Mouse (Mus musculus) heart, embryonic 15.5 days (tissue): ENCODE data around the gene Cyp2r1. TPM values are rescaled to one million over a fixed set of nuclear protein-coding genes. Genes with fewer than 3 reads are reported as not detected.

Source experiments
- polyA plus RNA-seq: library from polyadenylated mRNA; unstranded; fragments of >200 nt; fragmentation: Nextera tagmentation; extraction: Ambion mirVana; gene quantifications from 2 replicates; pipeline ENCODE4 v1.2.1, GENCODE M21; 2015

Cyp2r1 gene
- polyA plus RNA-seq, 1 experiment from 2014 or later = 1.8 TPM

Other genes starting within 250 kb of the Cyp2r1 start
- gene Pde3b, start 147.7 kb downstream of the Cyp2r1 start, polyA plus RNA-seq = 3.6 and 4.6 TPM in 2 replicates
- gene Calca, start 73.4 kb upstream of the Cyp2r1 start, polyA plus RNA-seq = 3.7 and 4.7 TPM in 2 replicates
- gene Calcb, start 155.7 kb upstream of the Cyp2r1 start, polyA plus RNA-seq = 0.30 and 0.93 TPM in 2 replicates
- gene Insc, start 180.7 kb upstream of the Cyp2r1 start, polyA plus RNA-seq = 6.1 and 6.4 TPM in 2 replicates